Mouse (Mus musculus): Measurements from ENCODE around the gene Tmem164. TPM values are rescaled to one million over a fixed set of nuclear protein-coding genes. Genes with fewer than 3 reads are reported as not detected.

Gene Tmem164
- total RNA-seq, 4 experiments from 2014 or later = 26.6 to 30.2 (median 28.3) TPM

GRCm38 (mm10) chrX:142827644-142828043 lies 146.4 kb downstream of the Tmem164 start:
- no peak for DNase-seq (ENCODE audit: low spot score in 2 of 2)

DNA sequence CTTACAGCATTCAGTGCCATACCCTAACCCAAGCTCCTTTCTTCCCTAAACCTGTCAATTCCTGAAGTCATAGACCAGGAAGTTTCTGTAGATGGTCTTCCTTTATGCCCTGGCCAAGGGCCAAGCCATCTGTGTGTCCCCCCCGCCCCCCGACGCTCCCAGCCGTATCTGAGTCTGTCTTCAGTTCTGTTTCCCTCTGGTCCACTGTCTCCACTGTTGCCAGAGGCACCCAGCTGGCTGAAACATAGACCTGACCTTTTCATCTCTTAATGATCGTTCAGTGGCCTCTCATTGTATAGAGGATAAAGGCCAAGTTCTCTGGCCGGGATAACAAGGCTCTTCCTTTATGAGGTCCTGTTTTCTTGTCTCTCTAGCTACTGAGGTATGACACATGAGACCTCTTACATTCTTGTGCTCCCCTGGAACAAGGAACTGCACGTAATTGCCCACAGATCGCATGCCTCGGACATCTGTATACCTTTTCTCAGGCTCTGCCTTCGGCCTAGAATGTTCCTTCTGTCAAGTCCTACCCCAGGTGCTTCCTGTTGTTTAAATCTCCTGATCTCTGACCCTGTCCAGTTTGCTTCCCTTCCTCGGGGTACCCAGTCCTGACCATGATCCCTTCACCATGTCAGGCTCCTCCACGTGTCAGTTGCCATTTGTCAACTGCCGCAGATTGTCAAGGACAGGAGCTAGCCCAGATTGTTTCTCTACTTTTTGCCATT lies 147.1 kb downstream of the Tmem164 start:
- no peak for DNase-seq (ENCODE audit: low spot score in 2 of 2)

DNA sequence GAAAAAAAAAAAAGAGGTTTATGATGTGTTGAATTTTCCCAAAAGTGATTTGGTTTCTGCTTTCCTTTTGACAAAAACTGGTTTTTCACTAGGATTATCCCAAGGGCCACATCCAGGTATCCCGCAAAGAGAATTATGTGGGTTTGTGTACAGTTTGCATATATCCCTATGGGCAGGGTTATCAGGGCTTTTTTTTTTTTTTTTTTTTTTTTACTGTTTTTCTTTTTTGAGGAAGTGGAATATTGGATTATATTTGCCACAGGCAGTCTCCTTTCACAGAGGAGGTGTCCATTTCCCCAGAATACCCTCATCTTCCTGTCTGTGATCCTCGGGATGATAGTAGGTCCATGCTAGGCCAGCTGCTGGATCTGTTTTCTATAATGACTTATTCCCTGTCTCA lies 148.1 kb downstream of the Tmem164 start:
- no peak for DNase-seq (ENCODE audit: low spot score in 2 of 2)

- no peak for DNase-seq (ENCODE audit: low spot score in 2 of 2)
Observed at GRCm38 (mm10) chrX:142829866-142830470, 148.8 kb downstream of the Tmem164 start.

- DNase-seq (ENCODE audit: low spot score in 2 of 2) = no peak
Observed at GRCm38 (mm10) chrX:142830572-142830971, 149.4 kb downstream of the Tmem164 start.

- no peak for DNase-seq (ENCODE audit: low spot score in 2 of 2)
Observed at GRCm38 (mm10) chrX:142832221-142832620, 151.0 kb downstream of the Tmem164 start.

DNA sequence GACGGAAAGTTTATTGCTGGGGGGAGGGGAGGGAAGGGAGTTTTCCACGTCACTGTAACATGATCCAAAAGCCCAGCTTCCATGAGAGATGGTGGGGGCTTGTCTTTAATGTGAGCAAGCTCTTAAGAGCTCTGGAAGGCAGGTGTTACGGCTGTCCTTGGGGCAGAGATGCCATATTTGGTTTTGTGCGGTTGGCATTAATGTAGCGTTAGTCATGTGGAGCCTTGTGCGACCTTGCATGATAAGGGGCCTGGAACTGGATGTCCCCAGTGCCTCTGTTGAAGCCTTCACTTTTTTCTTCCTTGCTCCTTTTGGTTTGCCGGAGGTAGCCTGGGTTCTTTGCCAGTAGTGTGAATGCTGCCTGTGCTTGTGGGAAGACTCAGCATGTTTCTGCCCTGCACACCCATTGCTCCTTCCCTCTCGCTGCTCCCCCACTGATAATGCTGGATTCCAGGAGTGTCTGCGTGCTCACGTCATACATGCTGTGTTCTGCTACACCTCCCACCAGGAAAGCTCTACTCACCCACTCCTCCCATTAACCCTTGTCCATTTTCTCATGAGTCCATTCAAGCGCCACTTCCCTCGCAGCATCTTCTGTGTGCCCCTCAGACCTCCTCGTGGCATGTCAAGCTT lies 152.1 kb downstream of the Tmem164 start:
- DNase-seq (ENCODE audit: low spot score in 2 of 2) = no peak

DNA sequence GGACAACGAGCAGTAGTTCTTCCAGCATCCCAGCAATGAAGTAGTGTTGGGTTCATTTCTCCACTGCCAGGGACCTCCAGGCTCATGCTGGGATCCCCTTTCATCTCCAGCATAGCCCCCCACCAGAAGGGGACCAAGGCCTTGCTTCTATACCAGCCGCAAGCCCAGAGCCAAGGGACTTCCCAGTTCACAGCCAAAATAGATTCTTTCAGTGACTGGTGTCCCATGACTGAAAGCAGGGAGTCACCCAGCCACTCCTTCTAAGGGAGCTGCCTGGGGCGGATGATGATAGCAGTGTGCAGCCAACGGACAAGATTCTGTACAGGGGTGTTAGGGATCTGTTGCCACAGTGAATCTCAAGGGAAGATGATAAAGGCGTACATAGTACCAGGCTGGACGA lies 153.6 kb downstream of the Tmem164 start:
- no peak for DNase-seq (ENCODE audit: low spot score in 2 of 2)

GRCm38 (mm10) chrX:142836399-142836798 lies 155.2 kb downstream of the Tmem164 start:
- DNase-seq (ENCODE audit: low spot score in 2 of 2) = no peak

DNA sequence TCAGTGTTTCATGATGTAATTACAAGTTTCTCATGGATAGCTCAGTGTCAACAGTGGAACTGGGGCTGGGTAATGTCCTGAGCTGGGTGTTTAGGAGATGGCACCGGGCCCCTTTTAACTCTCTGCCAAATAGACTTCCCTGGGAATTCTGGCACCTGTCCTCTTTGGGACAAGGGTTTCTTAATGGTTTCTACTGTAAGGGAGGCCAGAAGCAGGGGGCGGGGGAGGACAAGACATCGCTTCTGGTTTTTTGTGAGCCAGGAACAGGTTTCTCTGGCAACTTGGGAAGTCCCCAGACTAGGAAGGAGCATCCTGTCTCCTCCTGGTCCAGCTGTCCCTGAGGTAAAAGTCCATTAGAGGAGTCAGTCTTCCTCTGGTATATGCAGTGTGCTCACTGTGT lies 156.1 kb downstream of the Tmem164 start:
- DNase-seq (ENCODE audit: low spot score in 2 of 2) = no peak

DNA sequence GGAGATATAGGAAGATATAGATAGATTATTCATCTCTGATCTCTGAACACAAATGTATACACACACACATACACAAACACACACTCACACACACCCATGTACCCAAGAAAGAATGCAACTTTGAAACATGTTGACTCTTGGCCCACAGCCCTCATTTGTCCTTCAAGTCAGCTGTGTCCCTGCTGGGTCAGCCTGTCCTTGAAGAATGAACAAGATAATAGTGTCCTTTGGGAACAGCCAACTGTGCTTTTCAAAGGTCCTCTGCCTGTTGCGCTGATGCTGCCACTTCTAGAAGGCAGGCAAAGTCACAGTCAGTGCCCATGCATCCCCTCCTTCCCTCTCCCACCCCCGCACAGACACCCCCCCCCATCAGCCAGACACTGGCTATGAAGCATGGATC lies 157.6 kb downstream of the Tmem164 start:
- no peak for DNase-seq (ENCODE audit: low spot score in 2 of 2)

GRCm38 (mm10) chrX:142839411-142839810 lies 158.2 kb downstream of the Tmem164 start:
- no peak for DNase-seq (ENCODE audit: low spot score in 2 of 2)

DNA sequence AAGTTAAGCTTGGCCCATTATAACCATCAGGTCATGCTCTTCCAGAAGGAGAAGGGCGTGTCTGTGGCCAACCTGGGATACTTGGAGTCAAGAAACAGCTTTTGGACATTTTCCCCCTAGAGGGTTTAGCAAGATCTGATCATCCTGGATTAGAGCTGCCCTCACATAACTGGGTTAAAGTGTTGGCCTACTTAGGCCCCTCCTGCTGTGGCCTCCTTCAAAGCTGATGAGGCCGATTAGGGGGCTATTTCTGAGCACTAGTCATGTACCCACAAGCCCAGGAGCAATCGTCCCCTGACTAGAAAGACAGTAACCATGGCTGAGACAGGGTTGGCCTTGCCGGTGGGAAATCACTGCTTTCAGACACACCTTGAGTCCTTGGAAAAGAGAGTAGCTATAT lies 160.7 kb downstream of the Tmem164 start:
- no peak for DNase-seq (ENCODE audit: low spot score in 2 of 2)

DNA sequence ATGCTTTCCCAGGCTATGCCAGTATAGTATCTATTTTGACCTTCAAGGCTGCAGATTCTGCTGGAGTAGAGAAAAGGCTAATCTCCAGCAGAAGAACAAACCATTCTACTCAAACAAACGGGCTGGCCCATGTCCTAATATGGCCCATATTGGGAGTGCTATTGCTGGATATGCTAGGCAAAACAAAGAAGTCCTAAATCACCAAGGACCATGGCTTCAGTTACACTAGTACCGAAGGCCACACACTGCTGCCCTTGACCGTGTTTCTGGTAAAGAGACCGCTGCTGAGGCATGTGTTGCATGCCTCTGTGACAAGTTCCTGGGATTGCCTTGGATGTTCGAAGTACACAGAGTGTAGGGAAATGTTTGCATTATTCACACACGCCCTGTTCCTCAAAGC lies 165.1 kb downstream of the Tmem164 start:
- no peak for DNase-seq (ENCODE audit: low spot score in 2 of 2)

DNA sequence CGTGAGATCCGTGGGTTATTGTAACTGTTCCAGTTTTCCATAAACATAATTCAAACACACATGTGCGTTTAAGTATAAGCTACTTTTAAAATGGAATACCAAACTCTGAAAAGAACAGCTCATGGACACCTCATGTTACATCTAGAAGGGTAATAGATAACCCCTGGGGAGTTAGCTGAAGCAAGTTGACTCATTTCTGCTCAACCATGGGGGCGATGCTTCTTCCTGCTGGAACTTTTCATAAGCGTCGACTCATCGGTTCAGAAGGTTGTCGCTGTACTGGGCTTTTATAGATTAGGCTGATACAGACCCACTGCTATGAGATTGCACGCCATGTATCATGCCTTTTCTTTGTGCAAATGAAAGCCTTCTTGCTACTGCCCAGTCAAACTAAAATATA lies 166.8 kb downstream of the Tmem164 start:
- DNase-seq (ENCODE audit: low spot score in 2 of 2) = no peak

DNA sequence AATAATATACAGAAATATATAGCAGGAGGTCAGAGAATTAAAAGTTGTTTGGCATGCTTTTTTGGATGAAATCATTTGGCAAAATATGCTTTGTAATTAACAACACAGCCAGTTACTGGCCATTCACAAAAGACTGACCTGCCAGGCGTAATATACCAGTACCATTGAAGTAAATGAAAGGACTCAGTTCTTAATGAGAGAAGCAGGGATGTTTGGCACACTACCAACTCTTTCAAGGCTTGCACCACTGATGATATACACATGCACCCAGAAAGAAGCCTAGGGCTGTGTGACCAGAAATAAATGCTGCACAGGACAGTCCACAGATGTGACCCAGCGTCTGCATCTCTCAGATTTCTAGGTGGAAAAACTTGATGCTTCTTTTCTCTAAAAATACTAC lies 188.6 kb downstream of the Tmem164 start:
- no peak for DNase-seq (ENCODE audit: low spot score in 2 of 2)

GRCm38 (mm10) chrX:142882255-142882654 lies 201.0 kb downstream of the Tmem164 start:
- no peak for DNase-seq (ENCODE audit: low spot score in 2 of 2)

DNA sequence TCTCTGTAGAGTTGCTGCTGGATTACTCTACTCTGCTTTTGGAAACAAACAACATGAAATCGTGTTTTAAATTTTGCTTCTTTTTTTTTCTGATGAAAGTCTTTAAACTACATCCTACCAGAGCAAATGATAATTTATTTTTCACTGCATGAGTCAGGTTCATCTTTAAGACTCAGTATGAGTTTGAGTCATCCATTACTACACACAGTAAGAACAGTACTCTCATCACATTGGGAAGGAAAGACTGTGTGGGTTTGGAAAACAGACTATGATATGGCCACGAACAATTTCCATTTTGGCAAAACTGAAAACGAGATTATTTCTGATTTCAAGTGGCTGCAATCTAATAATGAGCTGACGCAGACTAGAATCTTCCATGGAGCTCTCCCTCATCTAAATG lies 202.4 kb downstream of the Tmem164 start:
- DNase-seq (ENCODE audit: low spot score in 2 of 2) = no peak

DNA sequence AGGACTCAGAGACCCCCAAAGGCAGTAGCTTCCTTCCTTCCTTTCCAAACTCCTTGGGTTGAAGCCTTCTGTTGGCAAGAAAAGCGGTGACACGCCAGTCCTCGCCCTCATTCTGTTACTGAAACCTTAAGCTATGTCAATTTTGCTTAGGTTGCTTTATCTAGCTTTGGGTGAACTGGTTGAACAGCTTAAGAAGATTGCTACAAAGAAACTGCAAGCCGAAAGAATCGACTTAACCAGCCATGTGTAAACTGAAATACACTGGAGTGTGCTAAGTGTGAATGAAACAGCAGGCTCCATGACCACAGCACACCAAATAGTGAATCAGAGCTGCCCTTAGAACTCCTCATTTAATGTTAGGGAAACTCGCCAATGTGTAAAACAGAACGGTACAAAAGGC lies 204.8 kb downstream of the Tmem164 start:
- DNase-seq (ENCODE audit: low spot score in 2 of 2) = no peak

Data from left cerebral cortex, adult 8-10 months (tissue).